Mouse (Mus musculus) small intestine, adult 2 months (tissue): ENCODE measurements around the gene Ranbp17.

Experiments
- CTCF ChIP-seq: fragments of 200-500 bp; IDR thresholded peaks from 2 replicates; pipeline ENCODE4 v1.5.1; 2012; ENCODE audit warnings: low read depth, mild to moderate bottlenecking, control low read depth, inconsistent platforms, low read length, moderate library complexity, mixed read lengths; ENCODE audit not compliant: insufficient replicate concordance, insufficient read length; ENCODE audit errors: extremely low read depth
- POLR2A ChIP-seq: fragments of 200-500 bp; IDR thresholded peaks from 2 replicates; pipeline ENCODE4 v1.6.1; 2012; ENCODE audit warnings: low read depth, mild to moderate bottlenecking, control low read depth, inconsistent platforms, low read length, moderate library complexity

DNA sequence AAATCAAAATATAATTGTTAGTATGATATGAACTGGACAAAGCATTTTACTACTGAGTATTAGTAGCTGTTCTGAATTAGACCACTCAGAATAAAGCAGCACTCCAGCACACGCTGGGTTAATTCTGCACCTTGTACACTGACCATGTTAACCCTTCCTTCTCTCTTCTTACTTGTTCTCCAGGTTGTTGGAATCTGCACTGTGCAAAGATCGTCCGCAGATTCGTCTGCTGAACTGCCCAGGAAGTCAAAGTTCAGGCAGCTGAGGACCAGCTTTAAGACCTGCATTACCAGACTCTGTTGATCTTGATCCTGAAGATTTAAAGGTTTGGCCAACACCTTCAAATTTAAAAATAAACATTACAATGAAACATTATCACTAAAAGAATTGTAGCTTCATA lies 27.8 kb downstream of the Ranbp17 start:
- TF ChIP-seq CTCF (no peak), POLR2A (no peak)
